Mouse (Mus musculus) lung, postnatal 25 days (tissue): Measurements from ENCODE around the gene Rgs16.
"Not testable (repeated sequence)": the region's sequence is repeated elsewhere in the genome, so short reads cannot be mapped to it uniquely, and the experiment has no call there.

Experiments used
- DNase-seq: peaks from one replicate; pipeline ENCODE4 v3.0.0; 2022; ENCODE audit warnings: low spot score

Gene Rgs16

DNA sequence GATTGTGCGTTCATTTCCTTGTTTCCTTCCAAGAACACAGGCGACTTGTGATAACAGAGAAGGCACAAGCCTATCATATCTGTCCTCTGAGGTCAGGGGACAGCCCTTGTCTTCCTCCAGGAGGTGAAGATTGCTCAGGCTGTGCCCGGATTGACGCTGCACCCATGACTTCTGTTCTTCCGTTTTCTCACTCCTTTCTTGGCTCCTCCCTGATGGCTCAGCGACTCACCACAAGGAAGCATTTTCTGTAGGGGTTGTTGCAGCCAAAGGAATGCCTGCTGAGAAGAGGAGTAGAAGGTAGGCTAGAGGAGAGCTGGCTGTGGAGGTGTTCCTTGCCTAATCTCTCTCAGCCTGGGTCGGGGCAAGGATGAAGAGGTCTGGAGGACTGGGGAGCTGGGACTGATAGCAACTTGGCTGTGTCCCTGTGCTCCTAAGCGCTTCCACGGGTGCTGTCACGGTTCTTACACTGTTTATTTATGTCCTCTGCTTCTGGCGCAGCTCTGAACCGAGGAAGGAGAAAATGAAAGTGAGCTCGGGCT, 11.7 kb downstream of the Rgs16 start:
- peak; percentile 71 for DNase-seq

DNA sequence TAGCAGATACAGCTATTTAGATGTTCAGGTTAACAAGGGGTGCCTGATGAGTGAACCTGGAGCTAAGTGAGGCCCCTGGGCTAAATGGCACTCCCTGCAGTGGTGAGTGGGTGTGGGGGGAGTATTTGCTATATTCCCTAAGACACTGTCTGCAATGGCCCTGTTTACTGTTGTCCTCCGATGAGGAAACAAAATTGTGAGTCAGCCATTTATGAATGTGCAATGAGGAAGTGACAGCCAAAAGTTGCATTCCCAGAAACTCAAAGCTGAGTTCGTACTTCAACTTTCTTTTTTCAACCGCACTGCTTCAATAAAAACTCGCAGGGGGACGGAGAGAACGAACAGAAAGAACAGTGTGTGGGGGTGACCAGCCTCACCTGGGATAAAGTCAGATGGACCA, 12.4 kb downstream of the Rgs16 start:
- DNase-seq: peak; percentile 45

DNA sequence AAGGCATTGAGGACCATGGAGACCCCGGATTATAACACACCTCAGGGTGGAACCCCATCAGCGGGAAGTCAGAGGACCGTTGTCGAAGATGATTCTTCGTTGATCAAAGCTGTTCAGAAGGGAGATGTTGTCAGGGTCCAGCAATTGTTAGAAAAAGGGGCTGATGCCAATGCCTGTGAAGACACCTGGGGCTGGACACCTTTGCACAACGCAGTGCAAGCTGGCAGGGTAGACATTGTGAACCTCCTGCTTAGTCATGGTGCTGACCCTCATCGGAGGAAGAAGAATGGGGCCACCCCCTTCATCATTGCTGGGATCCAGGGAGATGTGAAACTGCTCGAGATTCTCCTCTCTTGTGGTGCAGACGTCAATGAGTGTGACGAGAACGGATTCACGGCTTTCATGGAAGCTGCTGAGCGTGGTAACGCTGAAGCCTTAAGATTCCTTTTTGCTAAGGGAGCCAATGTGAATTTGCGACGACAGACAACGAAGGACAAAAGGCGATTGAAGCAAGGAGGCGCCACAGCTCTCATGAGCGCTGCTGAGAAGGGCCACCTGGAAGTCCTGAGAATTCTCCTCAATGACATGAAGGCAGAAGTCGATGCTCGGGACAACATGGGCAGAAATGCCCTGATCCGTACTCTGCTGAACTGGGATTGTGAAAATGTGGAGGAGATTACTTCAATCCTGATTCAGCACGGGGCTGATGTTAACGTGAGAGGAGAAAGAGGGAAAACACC, 13.7 kb downstream of the Rgs16 start:
- peak; percentile 35 for DNase-seq

DNA sequence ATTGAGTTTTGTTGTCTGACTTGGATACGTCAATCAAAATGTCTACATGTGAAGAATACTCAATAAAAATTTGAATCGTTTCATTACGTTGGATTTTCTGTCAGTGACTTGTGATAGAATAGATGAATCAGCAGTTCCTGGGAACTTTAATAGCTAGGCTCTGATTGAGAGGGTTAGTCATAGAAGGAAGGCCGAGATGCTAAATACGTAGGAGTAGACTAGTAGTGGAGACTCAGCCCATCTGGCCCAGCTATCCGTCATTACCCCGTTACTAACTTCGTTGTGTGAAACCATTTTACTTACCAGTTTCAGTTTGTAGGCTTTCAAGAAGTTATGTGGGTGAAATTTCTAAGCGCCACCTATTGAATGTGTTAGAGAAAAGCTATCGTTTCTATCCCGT, 24.0 kb downstream of the Rgs16 start:
- no peak for DNase-seq

DNA sequence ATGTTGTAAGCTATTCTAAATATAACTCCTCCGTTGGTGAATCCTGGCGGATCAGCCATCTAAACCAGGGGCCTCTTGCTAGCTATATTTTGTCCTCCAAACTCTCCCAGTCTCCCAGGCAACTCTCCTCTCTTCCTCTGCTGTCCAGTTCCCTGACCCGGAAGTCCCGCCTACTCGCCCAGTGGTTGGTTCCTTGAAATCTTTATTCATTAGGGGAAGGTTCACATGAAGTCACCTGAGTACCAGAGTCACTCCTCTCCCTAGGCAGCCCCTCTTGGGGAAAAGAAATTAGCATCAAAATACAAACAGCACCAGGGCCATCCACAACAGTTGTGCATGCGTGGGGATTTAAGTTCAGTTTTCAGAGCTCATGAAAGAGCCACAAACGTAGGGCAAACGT, 26.1 kb downstream of the Rgs16 start:
- DNase-seq: no peak

DNA sequence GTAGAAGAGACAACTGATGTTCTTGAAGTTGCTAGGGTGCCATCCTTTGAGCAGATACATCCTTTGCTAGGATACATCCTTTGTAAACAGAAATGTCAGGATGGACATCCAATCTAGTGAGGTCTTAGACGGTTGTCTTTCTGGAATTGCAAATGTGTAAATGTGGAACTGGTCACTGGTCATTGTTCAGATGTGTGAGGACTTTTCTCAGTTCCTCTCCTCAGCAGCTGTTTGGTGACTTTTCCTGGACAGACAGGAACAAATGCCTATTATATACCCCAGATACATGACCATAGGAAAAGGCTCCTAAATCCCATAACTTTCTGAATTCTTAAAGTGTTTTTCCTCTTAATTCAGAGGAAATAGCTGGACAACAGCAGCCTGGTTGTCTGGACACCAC, 27.1 kb downstream of the Rgs16 start:
- no peak for DNase-seq

DNA sequence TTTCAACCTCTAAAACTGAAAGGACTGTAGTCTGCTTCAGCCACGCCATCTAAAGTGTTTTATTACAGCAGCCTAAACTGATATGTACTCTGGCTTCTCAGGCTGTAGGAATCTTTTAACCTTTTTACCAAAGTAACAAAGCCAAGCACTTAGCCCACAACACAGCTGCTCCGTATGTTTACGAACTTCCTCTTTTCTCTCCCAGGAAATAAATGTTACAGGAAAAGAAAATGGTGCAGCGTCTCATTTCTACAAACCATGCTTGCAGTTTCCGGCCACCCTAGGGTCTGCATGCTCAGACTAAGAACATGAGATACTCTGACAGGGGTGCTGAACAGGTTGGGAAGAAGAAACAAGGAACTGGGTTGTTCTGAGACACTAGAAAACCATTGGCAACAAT, 28.3 kb downstream of the Rgs16 start:
- DNase-seq: no peak

DNA sequence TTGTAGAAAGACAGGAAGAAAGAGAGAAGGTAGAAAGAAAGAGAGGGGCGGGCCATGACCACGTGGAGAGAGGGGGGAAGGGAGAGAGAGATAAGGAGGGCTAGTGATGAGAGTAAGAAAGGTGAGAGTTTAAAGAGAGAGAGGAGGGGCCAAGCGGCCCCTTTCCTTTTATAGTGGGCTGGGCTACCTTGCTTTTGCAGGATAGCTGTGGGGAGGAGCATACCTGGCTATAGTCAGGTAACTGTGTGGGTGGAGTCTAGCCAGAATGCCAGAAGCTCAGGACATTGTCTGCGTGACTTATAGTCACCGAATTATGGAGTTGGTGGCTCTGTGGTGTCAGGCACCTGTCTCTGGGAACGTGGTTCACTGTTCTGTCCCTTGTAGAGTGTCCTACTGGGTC, 29.4 kb downstream of the Rgs16 start:
- DNase-seq: not testable (repeated sequence)

DNA sequence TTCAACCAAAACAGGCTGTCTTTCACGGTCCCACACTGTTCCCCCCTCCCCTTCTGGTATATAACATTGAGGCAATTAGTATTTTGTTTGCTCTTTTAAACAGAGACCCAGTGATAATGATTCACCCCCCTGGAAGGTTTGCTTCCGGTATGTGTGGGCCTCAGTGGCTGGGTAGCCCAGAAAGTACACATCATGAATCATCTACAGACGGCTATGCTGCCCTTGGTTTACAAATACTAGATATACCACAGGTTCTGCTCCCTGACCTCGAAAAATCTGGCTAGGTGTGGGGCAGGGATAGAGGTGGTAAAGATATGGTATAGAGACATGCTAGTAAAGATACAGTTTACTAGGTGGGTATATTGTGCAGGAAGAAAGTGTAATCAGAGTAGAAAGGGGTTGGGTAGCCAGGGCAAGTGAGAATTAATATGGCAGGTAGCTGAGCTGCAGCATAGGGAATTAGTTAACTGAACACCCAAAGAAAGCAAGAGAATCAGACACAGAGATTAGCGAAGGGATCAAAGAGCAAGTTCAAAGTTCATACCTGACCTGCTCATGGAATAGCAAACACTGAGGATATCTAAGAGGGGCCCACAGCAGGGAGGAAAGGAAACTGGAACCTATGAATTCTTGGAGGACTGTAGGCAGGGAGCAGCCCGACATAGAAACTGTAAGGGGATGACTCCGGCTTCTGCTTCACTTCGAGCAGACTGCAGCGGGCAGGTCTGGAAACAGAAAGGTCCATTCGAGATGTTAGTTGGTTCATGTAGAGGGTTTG, 30.0 kb downstream of the Rgs16 start:
- DNase-seq: no peak

DNA sequence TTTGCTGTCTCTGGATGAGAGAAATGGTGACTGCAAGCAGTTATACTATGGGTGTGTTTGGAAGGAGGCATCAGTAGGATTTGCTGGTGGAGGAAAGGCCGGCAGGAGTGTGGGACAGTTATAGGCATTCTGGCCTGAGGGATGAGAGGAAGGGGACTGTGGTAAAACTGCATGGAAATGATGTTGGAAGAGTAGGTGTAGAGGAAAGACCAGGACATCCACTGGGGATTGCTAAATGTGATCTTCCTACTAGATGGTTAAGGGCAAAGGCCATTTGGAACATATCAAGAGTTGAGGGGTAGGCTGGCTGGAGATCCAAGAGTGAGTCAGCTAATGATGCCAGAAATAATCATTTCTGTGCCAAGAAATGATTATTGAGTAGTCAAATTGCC, 30.6 kb downstream of the Rgs16 start:
- no peak for DNase-seq

DNA sequence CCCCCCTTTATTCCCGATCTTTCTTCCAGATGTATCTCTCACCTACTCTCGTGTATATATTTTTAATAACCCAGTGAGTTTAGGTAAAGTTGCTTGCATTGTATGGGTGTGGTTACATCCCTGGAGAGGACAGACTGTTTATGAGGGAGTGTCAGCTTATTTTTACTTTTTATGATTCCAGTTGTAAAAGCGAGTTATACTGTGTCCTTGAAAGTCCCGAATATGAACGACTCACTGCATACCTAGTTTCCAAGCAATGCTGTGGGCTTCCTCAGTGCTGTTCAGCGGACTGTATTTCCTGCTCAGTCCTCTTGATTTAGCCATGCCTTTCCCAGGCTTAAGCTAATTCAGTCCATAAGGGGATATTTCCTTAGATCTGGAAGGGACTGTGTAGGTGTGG, 35.0 kb downstream of the Rgs16 start:
- no peak for DNase-seq

DNA sequence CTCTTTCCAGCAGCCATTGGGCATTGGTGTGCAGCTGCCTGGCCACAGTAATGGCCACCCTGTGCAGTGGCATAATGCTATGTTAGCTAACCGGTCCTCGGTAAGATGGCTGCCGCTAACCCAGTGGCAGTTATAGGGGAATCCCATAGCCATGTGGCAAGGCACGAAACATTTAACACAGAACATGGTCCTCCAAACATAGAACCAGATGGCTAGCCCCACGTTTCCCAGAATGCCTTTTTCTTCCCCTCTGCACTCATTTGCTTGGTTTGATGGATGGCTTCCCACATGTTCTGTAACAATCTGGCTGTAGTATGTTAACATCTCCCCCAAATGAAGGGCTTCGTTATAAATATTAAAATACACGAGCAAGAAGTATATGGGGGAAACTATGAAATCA, 36.1 kb downstream of the Rgs16 start:
- no peak for DNase-seq

DNA sequence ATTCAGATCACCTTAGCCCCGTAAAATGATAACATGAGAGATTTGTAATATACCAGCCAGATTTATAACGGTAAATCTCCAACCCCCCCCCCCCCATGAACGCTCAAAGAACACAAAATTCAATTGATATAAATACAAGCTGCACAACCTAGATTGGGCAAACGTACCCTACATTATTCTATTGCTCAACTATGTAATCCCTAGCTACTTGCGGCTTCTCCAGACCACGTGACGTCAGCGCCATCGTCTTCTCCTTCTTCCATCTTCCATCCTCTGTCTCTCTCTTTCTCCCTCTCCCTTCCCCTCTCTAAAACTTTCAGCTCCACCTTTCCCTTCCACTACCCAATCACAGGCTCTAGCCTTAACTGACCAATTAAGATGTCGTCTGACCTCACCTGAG, 38.1 kb downstream of the Rgs16 start:
- no peak for DNase-seq

DNA sequence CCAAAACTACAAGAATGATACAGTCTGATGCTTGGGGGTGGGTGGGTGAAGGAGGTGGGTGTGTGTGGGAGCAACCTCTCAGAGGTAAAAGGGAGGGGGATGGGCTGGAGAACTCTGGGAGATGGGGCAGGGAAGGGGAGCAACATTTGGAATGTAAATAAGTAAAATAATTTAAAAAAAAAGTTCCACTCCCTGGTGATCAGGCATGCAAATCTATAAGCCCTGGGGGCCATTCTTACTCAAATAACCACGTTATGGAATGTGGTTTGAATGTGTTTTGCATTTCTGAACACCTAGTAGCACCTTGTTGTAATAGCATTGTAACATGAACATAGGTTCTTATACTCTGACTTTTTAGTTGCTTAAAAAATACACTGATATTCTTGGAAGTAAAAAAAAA, 43.2 kb downstream of the Rgs16 start:
- DNase-seq: no peak

DNA sequence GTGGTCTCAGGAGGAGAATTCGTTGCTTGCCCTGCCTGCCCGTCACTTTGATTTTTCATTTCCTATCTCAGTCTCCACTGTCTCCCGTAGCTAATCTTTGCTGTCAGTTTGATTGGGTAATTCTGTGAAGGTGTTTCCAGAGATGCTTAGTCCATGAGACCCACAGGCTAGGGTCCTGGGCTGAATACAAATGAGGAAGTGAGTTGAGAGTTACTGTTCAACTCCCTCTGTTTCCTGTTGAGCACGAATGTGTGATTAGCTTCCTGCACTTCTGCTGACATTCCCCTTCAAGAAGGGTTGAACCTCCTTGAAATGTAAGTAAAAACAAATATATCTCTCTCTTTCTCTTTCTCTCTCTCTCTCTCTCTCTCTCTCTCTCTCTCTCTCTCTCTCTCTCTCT, 45.5 kb downstream of the Rgs16 start:
- DNase-seq: no peak

DNA sequence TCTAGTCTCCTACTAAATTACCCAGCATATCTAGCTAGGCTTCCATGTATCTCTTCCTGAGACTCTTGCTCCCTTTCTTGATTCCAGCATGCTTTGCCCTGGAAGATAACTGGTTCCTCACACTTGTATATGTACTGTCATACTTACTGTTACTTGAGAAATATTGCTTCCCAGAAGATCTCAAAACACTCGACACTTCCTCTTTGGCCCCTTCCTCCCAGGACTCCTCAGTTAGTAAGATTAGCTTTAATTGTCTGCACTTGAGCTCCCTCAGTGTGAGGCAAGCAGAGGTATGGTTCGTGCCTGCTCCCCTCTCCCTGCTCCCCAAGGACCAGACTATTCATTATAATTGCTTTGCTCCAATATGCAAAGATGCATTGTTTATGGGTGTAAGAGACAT, 50.6 kb downstream of the Rgs16 start:
- no peak for DNase-seq

DNA sequence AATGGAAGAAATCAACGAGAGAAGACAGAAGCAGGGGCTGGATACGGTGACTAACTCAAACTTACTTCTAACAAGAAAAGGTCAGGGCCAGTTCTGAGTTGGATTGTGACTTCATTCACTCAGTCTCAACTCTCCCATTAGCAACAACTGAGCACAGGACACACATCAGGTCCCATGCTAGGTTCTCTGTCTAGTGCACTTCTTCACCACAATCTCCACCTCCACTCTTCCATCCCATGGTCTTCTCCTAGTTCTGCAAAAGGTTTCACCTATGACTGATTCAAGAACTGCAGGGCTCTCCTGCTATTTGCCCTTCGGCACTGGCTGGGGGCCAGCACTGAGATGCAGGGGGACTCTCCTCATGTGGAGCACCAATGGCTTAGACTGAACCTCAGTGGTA, 54.1 kb downstream of the Rgs16 start:
- no peak for DNase-seq
